Mouse (Mus musculus): ENCODE measurements around the gene Clec1a. TPM values are rescaled to one million over a fixed set of nuclear protein-coding genes. Genes with fewer than 3 reads are reported as not detected.

The Clec1a gene
- polyA plus RNA-seq, 1 experiment from 2014 or later = 2.7 TPM

- no peak for DNase-seq (ENCODE audit: low spot score)
- 64% methylated on average over 6 of the region's 6 CpGs for WGBS
- no peak overlapping the region for H3K27ac ChIP-seq (replicated peaks; ENCODE audit: low read depth, low read length)
- no peaks in the 10 kb centered on the region for H3K36me3 ChIP-seq (ENCODE audit: control insufficient read depth, insufficient read depth, low read length)
- H3K4me2 ChIP-seq (ENCODE audit: low read depth, low read length) = no peak overlapping the region
- H3K4me1 ChIP-seq (ENCODE audit: control insufficient read depth, insufficient read depth, low read length) = no peaks in the 10 kb centered on the region
- no peaks in the 10 kb centered on the region for H3K27me3 ChIP-seq (replicated peaks; ENCODE audit: control insufficient read depth, insufficient read depth, low read length)
- no peak overlapping the region for H3K4me3 ChIP-seq (ENCODE audit: low read depth, low read length)
- no peak overlapping the region for H3K9ac ChIP-seq (ENCODE audit: low read depth, low read length)
- no peak for ATAC-seq (ENCODE audit: low read depth)
- no peaks in the 10 kb centered on the region for H3K9me3 ChIP-seq (ENCODE audit: control insufficient read depth, low read length)
Observed at GRCm38 (mm10) chr6:129393732-129394131, 58.1 kb downstream of the Clec1a start.

DNA sequence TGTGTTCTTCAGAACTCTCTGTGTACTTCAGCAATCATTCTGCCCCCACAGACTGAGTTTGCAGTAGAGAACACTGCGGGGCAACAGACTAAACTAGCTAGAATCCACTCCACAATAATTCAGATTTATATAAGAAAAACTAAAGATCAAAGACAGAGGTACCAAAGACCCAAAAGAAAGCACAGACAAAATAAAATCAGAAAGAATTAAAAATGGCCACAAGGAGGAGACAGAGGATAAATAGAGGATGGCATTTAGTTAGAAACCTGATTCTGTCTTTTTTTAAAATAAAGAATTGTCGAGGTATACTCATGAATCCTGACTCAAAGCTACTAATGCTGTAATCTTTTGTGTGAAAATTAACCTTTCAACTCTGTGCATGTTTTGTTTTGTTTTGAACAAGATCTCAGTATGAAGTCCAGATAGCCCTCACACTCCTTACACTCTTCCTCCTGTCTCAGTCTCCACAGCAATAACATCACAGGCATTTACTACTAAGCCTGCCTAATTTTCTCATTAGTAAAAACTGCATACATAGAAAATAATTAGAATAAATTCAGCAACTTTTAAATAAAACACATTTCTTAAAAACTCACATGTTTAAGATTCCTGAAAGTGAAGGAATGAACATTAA lies 58.6 kb downstream of the Clec1a start:
- Histone ChIP-seq H3K4me1 (ENCODE audit: control insufficient read depth, insufficient read depth, low read length) (no peaks in the 10 kb centered on the region), H3K9ac (ENCODE audit: low read depth, low read length) (no peak overlapping the region), H3K4me2 (ENCODE audit: low read depth, low read length) (no peak overlapping the region), H3K27ac (replicated peaks; ENCODE audit: low read depth, low read length) (no peak overlapping the region), H3K9me3 (ENCODE audit: control insufficient read depth, low read length) (no peaks in the 10 kb centered on the region), H3K4me3 (ENCODE audit: low read depth, low read length) (no peak overlapping the region), H3K27me3 (replicated peaks; ENCODE audit: control insufficient read depth, insufficient read depth, low read length) (no peaks in the 10 kb centered on the region), H3K36me3 (ENCODE audit: control insufficient read depth, insufficient read depth, low read length) (no peaks in the 10 kb centered on the region)
- peak; percentile 9 for DNase-seq (ENCODE audit: low spot score)
- 23% methylated on average over 2 of the region's 2 CpGs for WGBS
- ATAC-seq (ENCODE audit: low read depth) = no peak

- Histone ChIP-seq H3K36me3 (ENCODE audit: control insufficient read depth, insufficient read depth, low read length) (no peaks in the 10 kb centered on the region), H3K4me3 (ENCODE audit: low read depth, low read length) (no peak within 1 kb of the TSS), H3K4me2 (ENCODE audit: low read depth, low read length) (no peak within 1 kb of the TSS), H3K9ac (ENCODE audit: low read depth, low read length) (no peak within 1 kb of the TSS), H3K27ac (replicated peaks; ENCODE audit: low read depth, low read length) (no peak within 1 kb of the TSS), H3K9me3 (ENCODE audit: control insufficient read depth, low read length) (no peaks in the 10 kb centered on the region), H3K27me3 (replicated peaks; ENCODE audit: control insufficient read depth, insufficient read depth, low read length) (no peaks in the 10 kb centered on the region), H3K4me1 (ENCODE audit: control insufficient read depth, insufficient read depth, low read length) (no peaks in the 10 kb centered on the region)
- ATAC-seq (ENCODE audit: low read depth) (no peak), DNase-seq (ENCODE audit: low spot score) (no peak)
- WGBS = 87% methylated on average over 2 of the region's 2 CpGs
Observed at GRCm38 (mm10) chr6:129385774-129386173, 66.0 kb downstream of the Clec1a start, which contains the start of gene Clec12b. TSS of gene Clec12b (minus strand) at chr6:129385874.

DNA sequence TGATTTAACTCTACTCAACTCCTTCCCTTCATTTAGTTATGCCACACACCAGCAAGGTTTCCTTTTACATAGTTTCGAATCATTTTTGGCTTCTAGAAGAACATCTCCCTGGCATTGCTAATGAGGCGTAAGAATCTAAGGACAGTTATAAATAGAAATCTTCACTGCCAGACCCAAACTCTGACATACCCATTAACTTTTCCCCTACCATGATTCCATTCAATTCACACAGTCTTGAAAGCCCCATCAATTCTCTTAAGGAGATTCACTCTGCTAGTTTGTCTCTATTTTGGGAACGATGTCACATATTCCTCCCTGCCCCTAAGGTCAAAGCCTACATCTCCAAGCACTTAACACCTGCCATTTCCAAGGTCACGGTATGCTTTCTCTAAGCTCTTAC lies 66.8 kb downstream of the Clec1a start:
- DNase-seq (ENCODE audit: low spot score) (no peak), ATAC-seq (ENCODE audit: low read depth) (no peak)
- Histone ChIP-seq H3K4me3 (ENCODE audit: low read depth, low read length) (no peak overlapping the region), H3K27me3 (replicated peaks; ENCODE audit: control insufficient read depth, insufficient read depth, low read length) (no peaks in the 10 kb centered on the region), H3K36me3 (ENCODE audit: control insufficient read depth, insufficient read depth, low read length) (no peaks in the 10 kb centered on the region), H3K4me1 (ENCODE audit: control insufficient read depth, insufficient read depth, low read length) (no peaks in the 10 kb centered on the region), H3K9me3 (ENCODE audit: control insufficient read depth, low read length) (no peaks in the 10 kb centered on the region), H3K4me2 (ENCODE audit: low read depth, low read length) (no peak overlapping the region), H3K9ac (ENCODE audit: low read depth, low read length) (no peak overlapping the region), H3K27ac (replicated peaks; ENCODE audit: low read depth, low read length) (no peak overlapping the region)
- 76% methylated on average over 4 of the region's 4 CpGs for WGBS

DNA sequence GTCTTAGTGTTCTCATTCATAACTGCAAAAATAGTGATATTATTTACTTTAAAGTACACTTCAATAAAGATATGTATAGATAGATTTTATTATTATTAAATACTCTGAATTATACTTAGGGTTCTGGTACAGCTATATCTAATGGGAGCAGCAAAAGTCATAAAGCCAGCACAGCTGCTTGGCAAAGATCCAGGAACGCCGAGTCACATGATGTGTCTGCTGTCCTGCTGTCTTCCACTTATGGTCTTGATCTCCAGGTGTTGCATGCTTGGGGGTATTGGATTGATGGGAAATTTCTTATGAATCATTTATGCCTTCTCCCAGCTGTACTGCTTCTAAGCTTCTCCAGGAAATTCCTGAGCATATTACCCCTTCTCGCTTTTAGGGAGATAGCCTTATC lies 68.3 kb downstream of the Clec1a start:
- Histone ChIP-seq H3K27me3 (replicated peaks; ENCODE audit: control insufficient read depth, insufficient read depth, low read length) (no peaks in the 10 kb centered on the region), H3K9me3 (ENCODE audit: control insufficient read depth, low read length) (no peaks in the 10 kb centered on the region), H3K4me2 (ENCODE audit: low read depth, low read length) (no peak overlapping the region), H3K9ac (ENCODE audit: low read depth, low read length) (no peak overlapping the region), H3K4me3 (ENCODE audit: low read depth, low read length) (no peak overlapping the region), H3K4me1 (ENCODE audit: control insufficient read depth, insufficient read depth, low read length) (no peaks in the 10 kb centered on the region), H3K36me3 (ENCODE audit: control insufficient read depth, insufficient read depth, low read length) (no peaks in the 10 kb centered on the region), H3K27ac (replicated peaks; ENCODE audit: low read depth, low read length) (no peak overlapping the region)
- no peak for ATAC-seq (ENCODE audit: low read depth)
- 70% methylated on average over 3 of the region's 3 CpGs for WGBS
- DNase-seq (ENCODE audit: low spot score) = peak; percentile 23

- Histone ChIP-seq H3K27ac (replicated peaks; ENCODE audit: low read depth, low read length) (no peak overlapping the region), H3K9me3 (ENCODE audit: control insufficient read depth, low read length) (no peaks in the 10 kb centered on the region), H3K36me3 (ENCODE audit: control insufficient read depth, insufficient read depth, low read length) (no peaks in the 10 kb centered on the region), H3K4me1 (ENCODE audit: control insufficient read depth, insufficient read depth, low read length) (no peaks in the 10 kb centered on the region), H3K27me3 (replicated peaks; ENCODE audit: control insufficient read depth, insufficient read depth, low read length) (no peaks in the 10 kb centered on the region), H3K4me2 (ENCODE audit: low read depth, low read length) (no peak overlapping the region), H3K9ac (ENCODE audit: low read depth, low read length) (no peak overlapping the region), H3K4me3 (ENCODE audit: low read depth, low read length) (no peak overlapping the region)
- no peak for DNase-seq (ENCODE audit: low spot score)
- WGBS = 86% methylated on average over 1 of the region's 1 CpGs
- ATAC-seq (ENCODE audit: low read depth) = no peak
Observed at GRCm38 (mm10) chr6:129381736-129382135, 70.1 kb downstream of the Clec1a start.

DNA sequence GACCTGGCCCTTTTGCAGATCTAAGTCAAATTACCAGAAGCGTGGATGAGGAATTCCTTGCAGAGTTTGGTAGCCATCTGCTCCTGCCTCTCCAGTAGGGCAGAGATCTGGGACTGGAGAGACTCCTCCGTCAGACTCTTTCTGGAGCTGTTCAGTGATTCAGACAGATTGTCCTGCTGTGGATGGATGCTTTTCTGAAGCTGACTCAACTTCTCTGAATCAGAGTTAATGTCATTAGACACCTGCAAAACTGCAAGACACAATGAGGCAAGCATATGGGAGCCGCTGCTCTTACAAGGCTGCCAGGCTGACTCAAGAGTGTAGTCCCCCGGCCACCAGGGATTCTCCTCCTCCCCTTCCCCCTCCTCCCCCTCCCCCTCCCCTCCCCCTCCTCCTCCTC lies 71.3 kb downstream of the Clec1a start:
- H3K27me3 ChIP-seq (replicated peaks; ENCODE audit: control insufficient read depth, insufficient read depth, low read length) = no peaks in the 10 kb centered on the region
- H3K9me3 ChIP-seq (ENCODE audit: control insufficient read depth, low read length) = no peaks in the 10 kb centered on the region
- H3K4me3 ChIP-seq (ENCODE audit: low read depth, low read length) = no peak overlapping the region
- no peaks in the 10 kb centered on the region for H3K36me3 ChIP-seq (ENCODE audit: control insufficient read depth, insufficient read depth, low read length)
- H3K9ac ChIP-seq (ENCODE audit: low read depth, low read length) = no peak overlapping the region
- no peak overlapping the region for H3K27ac ChIP-seq (replicated peaks; ENCODE audit: low read depth, low read length)
- no peak for DNase-seq (ENCODE audit: low spot score)
- WGBS = 62% methylated on average over 4 of the region's 4 CpGs
- no peak for ATAC-seq (ENCODE audit: low read depth)
- H3K4me2 ChIP-seq (ENCODE audit: low read depth, low read length) = no peak overlapping the region
- no peaks in the 10 kb centered on the region for H3K4me1 ChIP-seq (ENCODE audit: control insufficient read depth, insufficient read depth, low read length)

- no peak for DNase-seq (ENCODE audit: low spot score)
- H3K36me3 ChIP-seq (ENCODE audit: control insufficient read depth, insufficient read depth, low read length) = no peaks in the 10 kb centered on the region
- H3K27ac ChIP-seq (replicated peaks; ENCODE audit: low read depth, low read length) = no peak overlapping the region
- H3K9ac ChIP-seq (ENCODE audit: low read depth, low read length) = no peak overlapping the region
- 77% methylated on average over 2 of the region's 2 CpGs for WGBS
- H3K4me2 ChIP-seq (ENCODE audit: low read depth, low read length) = no peak overlapping the region
- no peaks in the 10 kb centered on the region for H3K4me1 ChIP-seq (ENCODE audit: control insufficient read depth, insufficient read depth, low read length)
- H3K27me3 ChIP-seq (replicated peaks; ENCODE audit: control insufficient read depth, insufficient read depth, low read length) = no peaks in the 10 kb centered on the region
- no peak for ATAC-seq (ENCODE audit: low read depth)
- H3K9me3 ChIP-seq (ENCODE audit: control insufficient read depth, low read length) = no peaks in the 10 kb centered on the region
- no peak overlapping the region for H3K4me3 ChIP-seq (ENCODE audit: low read depth, low read length)
Observed at GRCm38 (mm10) chr6:129374937-129375471, 76.8 kb downstream of the Clec1a start.
